Mouse (Mus musculus) olfactory bulb, adult 2 months (tissue): ENCODE results near the gene Adora1.

Source experiments
- CTCF ChIP-seq: fragments of 200-500 bp; IDR thresholded peaks from 2 replicates; pipeline ENCODE4 v1.5.1; 2012; ENCODE audit warnings: low read depth, mild to moderate bottlenecking, low read length, moderate library complexity; ENCODE audit not compliant: insufficient read depth
- POLR2A ChIP-seq: fragments of 200-500 bp; IDR thresholded peaks from 2 replicates; pipeline ENCODE4 v1.6.1; 2012; ENCODE audit warnings: mild to moderate bottlenecking, low read depth, low read length, moderate library complexity; ENCODE audit not compliant: insufficient read depth

GRCm38 (mm10) chr1:134151655-134152412, 83.4 kb downstream of the Adora1 start:
- TF ChIP-seq CTCF, result peak; percentile 42
- no peak for TF ChIP-seq POLR2A
